Mouse (Mus musculus) heart, postnatal 36 days (tissue): ENCODE data around the gene Grap2. TPM values are rescaled to one million over a fixed set of nuclear protein-coding genes. Genes with fewer than 3 reads are reported as not detected.
A peak's percentile ranks its signal among the peaks of the same experiment; 100 is the strongest.

Experiments used
- DNase-seq, 2 experiments: peaks; one replicate each; pipeline ENCODE4 v3.0.0; 2021 to 2022
- intact Hi-C: fragments of 180-260 bp; cut with DNase I; formaldehyde crosslinking; loops from one replicate; pipeline ENCODE4 v1.15.1; 2025
- total RNA-seq, 2 experiments: library from RNA; stranded (reverse); gene quantifications; 2 replicates each; pipeline ENCODE4 v1.2.3; 2021

Gene Grap2
- total RNA-seq = 1 to 10 TPM in 1 of 2 experiments, under 1 TPM in 1; 0.46 to 1.3 TPM

DNA sequence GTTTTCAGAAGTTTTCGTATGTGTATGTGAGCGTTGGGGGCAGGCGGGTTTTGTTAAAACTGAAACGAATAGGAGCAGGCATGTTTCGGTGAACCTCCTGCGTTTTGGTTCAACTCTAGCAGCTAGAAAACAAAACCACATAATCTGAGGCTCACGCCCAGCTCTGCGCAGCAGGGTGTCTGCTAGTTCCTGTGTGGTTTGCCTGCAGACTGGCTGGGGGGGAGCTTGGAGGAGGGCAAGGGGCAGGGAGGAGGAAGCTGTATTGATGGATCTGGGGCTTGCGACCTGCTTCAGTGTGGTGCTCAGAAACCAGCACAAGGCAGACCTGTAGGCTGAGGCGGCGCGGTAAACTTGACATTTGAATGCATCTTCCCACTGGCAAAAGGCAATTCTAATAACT is at the start of gene Grap2:
TSS of gene Grap2 (plus strand) at position 304 of the 400 bp plus-strand sequence.
- peak in 1 of 2 experiments; percentile 8 for DNase-seq
- intact Hi-C loops = no loop called here

DNA sequence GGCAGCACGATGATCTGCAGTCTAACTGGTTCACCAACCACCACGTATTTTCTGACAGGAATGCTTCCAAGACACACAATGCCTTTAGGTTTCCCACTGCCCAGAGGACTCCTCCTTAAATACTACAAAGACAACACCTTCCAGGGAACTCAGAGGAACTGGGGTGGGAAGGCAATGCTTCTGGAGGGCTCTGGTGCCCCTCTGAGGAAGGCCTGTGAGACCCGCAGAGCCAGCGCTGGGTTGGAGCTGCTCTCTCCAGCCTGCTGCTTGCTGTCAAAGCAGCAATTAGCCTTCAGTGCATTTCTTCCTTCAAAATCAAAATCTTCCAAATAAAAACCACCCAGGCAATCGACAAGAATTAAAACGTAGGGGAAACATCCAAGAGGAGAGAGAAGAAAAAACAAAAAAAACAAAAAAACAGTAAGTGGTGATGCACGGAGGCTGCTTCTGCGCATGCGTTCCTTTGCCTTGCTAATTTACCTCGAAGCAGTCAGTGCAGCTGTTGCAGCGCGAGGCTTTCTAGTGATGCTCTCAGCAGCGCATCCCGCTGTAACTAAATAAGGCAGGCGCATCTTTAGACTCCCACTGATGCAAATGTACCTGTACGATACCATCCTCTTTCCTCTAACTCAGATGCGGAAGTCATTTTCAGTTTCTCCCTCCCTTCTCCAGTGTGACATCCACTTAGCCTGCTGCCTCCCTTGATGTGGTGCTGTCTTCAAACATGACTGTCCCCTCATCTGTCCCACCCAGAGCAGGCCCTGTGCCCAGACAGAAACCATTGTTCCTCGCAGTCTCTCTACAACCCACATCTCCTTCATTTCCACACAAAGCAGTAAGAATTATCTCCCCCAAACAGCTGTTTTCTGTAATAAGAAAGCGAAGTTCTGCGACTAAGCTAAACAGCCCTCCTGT is 42.2 kb upstream of the Grap2 start:
- intact Hi-C loops = no loop called here
- no peak for DNase-seq

DNA sequence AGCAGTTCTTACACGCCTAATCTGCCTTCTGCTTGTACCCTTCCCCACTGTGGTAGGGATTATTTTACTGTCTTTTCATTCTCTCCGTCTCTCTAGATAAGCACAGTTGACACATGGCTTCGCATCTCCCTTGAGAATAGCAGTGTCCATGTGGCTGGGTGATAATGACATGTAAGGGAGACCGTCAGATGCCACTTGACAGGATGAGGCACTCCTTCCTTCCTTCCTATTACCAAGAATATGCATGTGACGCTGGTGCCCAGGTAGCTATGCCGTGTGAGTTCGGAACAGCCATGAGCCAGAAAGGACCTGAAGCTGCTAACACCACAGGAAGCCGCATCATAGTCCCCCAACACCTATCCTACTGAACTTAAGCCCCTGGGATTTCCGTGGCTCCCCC is 41.4 kb upstream of the Grap2 start:
- intact Hi-C loops = no loop called here
- DNase-seq = no peak

- intact Hi-C loops = no loop called here
- no peak for DNase-seq
Observed at GRCm38 (mm10) chr15:80532281-80533072, 39.9 kb upstream of the Grap2 start.

DNA sequence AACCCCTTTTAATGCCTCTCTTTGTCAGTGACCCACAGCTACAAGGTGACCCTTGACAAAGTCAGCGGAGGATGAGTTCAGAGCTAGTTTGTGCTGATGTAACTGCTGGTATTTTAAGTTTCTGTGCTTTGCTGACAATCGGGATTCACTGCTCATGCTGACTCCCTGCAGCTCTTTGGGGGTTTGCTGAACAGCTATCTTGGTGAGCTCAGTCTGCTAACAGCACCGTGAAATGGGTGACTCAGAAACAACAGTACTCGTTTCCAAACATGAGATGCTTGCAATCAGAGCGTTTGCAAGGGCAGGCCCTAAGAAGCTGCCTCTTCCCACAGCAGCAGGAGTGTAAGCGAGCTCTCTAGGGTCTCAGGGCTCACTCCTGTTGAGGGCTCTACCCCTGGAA is 39.1 kb upstream of the Grap2 start:
- DNase-seq = no peak
- intact Hi-C loops = no loop called here

- intact Hi-C loops = no loop called here
- no peak for DNase-seq
Observed at GRCm38 (mm10) chr15:80536051-80536450, 36.3 kb upstream of the Grap2 start.

DNA sequence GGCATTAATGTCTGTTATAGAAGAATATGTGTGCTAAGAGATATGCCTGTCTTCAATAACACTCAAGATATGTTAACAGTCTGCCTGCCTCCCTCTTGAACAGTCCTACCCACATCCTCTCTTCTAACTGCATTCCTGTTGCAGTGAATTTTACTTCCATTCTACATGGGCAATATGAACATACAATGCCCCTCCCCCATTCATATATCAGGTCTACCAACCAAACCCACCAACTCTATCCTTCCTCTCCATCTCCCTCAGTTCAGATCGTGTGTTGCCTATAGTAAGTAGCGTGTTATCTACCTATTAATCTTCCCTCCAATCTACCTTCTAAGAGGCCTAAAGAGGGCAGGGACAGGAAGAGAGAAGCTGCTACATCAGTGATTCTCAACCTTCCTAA is 34.3 kb upstream of the Grap2 start:
- intact Hi-C loops = no loop called here
- no peak for DNase-seq

DNA sequence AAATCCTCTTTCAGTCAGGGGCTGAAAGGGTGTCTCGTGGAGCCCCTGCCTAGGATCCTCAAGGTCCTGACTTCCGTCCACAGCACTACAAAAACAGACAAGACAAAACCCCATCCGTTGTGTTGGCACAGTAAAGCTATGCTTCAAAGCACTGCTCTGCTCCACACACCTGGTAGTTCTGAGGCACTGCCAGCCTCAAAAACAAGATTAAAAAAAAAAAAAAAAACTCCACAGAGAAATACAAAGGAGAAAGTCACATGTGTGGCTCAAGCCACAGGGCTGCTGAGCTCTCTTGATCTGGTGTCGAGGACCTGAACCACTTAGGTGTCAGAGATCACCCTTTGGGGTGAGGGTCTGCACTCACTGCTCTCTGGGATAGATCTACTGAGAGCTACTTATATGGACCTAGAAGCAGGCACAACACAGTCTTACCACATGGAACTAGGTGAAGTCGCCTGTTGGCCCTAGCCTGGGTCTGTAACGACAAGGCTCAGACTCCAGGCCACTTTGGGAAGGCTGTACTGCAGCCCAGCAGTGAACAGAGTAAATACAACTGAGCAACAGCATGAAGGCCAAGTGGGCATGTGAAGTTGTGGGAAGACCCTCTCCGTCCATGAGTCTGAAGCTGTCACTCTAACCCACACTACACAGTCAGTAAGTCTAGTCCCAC is 33.6 kb upstream of the Grap2 start:
- intact Hi-C loops = no loop called here

DNA sequence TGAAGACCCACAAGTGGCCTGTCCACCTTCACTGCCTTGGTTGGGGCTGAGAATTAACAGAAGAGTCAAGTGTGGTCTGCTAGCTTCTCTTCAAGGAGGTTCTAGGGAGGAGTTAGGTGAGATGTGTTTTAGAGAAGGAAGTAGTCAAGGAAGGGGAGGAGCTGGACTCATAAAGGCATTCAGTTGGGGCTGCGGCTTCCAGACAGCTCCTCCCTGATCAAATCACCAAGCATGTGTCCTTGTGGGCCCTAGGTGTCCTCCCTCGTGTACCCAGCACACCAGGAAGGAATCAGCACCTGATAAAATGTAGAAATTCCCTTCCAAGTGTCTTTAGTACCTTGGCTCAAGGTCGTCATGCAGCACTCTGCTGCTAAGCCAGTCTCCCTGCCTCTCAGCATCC is 28.3 kb upstream of the Grap2 start:
- intact Hi-C loops = no loop called here
- DNase-seq = no peak

More for the DNA sequence above, 33.6 kb upstream of the Grap2 start:
- no peak for DNase-seq

DNA sequence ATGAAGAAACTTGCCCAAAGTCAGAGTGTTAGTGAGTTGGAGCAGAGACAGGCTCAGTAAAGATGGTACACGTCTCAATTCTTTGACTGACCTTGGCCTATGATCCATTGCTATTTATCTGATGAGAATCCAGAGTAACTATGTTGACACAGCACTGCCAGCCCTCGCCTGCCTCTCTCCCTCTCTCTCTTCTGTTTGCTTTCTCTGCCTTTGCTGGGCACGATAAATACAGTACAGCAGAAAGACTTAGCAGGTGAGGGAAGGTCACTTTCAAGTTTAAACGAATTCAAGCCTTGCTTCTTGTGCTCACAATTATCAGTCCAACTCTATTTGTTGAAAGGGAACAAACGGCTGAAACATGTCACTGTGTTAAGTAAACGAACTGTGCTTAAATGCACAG is 27.0 kb upstream of the Grap2 start:
- DNase-seq = no peak
- intact Hi-C loops = no loop called here

GRCm38 (mm10) chr15:80554860-80555822 is 17.3 kb upstream of the Grap2 start:
- intact Hi-C loops = no loop called here
- DNase-seq = no peak

- DNase-seq = no peak
Observed at GRCm38 (mm10) chr15:80556021-80556420, 16.4 kb upstream of the Grap2 start.

GRCm38 (mm10) chr15:80557745-80558144 is 14.6 kb upstream of the Grap2 start:
- DNase-seq = no peak
- intact Hi-C loops = no loop called here

More at GRCm38 (mm10) chr15:80556021-80556420, 16.4 kb upstream of the Grap2 start:
- intact Hi-C loops = no loop called here

DNA sequence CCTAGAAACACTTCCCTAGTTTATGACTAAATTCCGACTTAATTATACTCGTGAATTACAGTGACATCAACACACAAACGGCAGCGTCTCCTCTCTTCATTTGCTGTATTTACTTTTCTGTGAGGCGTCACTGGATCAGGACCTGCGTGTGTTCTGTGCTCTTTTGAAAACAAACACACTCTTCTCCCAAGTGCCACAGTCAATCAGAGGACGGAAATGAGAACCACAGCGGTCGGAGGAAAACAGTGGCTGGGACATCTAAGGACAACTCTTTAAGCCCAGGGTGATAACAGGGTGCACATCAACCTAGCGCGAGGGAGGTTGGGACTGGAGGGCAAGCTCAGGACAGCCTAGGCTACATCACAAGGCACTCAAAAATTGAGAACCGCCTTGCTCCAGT is 12.9 kb upstream of the Grap2 start:
- DNase-seq = no peak
- intact Hi-C loops = no loop called here

DNA sequence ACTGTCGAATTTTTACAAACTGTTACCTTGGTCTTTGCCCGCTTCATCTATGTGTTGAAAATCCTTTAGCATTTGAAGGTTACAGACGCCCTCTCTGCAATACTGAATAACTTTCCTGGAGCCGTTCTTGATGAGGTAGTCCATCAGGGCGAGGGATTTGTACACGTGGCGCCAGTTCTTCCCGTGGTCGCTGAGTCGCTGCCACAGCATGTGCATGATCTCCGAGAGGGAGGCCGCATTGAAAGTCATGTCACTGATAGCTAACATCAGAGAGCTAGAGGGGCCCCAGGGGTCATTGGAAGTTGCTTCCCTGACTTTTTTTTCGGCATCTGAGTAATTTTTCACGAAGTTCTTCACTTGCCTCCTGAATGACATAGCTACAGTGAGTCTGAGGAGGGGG is 12.4 kb upstream of the Grap2 start:
- DNase-seq = no peak
- intact Hi-C loops = no loop called here

DNA sequence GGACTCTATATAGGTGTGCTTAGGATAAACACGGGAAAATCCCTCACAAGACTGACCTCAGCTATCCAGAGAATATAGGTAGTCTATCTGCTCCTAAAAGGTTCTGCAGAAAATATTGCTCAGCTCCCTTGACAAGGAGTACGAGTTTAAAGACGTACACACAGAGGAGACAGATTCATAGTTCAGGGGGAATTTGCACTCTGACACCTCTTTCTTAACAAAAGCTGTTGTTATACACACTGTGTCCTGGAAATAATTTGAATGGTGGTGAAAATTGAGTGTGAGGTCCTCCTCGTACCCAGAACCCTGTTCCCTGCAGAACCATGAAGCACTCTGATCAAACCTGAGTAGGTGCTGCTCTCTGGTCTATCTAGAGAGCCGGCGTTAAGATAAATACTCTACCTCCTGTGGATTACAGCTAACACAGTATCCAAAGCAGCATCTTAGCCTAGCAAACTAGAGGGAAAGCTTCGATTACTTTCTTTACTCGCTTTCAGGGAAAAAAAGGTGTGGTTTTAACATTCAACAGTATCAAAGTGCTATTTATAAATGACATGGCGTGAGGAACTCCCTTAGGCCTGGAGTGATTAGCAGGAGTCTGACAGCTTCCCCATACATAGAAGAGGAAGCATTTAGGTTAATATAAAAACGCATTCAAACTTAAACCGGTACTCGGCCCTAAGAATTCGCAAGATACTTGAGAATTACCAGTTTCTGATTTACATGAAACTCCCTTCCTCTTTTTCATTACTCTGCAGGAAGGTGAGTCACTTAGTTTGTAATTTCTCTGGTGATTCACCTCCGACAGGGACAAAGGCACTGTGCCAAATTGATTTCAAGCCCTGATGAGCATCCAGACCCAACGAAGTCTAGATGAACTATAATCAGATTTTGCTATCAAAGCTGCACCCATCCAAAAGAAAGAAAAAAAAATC is 11.5 kb upstream of the Grap2 start:
- intact Hi-C loops = no loop called here
- DNase-seq = no peak

- intact Hi-C loops = no loop called here
- DNase-seq = no peak
Observed at GRCm38 (mm10) chr15:80562446-80562845, 9.9 kb upstream of the Grap2 start.

- intact Hi-C loops = no loop called here
- DNase-seq = no peak
Observed at GRCm38 (mm10) chr15:80563634-80564208, 8.7 kb upstream of the Grap2 start.
